Mouse (Mus musculus) G1E (cell line): ENCODE measurements around the gene Olfr1396.

ENCODE experiments used
- CTCF ChIP-seq: IDR thresholded peaks from 2 replicates; pipeline ENCODE4 v1.5.1; 2012; ENCODE audit warnings: low read depth, low read length, inconsistent platforms, mixed read lengths
- GATA1 ChIP-seq: IDR thresholded peaks from 2 replicates; pipeline ENCODE4 v1.6.1; 2012; ENCODE audit warnings: borderline replicate concordance, low read length, inconsistent platforms, mixed read lengths

DNA sequence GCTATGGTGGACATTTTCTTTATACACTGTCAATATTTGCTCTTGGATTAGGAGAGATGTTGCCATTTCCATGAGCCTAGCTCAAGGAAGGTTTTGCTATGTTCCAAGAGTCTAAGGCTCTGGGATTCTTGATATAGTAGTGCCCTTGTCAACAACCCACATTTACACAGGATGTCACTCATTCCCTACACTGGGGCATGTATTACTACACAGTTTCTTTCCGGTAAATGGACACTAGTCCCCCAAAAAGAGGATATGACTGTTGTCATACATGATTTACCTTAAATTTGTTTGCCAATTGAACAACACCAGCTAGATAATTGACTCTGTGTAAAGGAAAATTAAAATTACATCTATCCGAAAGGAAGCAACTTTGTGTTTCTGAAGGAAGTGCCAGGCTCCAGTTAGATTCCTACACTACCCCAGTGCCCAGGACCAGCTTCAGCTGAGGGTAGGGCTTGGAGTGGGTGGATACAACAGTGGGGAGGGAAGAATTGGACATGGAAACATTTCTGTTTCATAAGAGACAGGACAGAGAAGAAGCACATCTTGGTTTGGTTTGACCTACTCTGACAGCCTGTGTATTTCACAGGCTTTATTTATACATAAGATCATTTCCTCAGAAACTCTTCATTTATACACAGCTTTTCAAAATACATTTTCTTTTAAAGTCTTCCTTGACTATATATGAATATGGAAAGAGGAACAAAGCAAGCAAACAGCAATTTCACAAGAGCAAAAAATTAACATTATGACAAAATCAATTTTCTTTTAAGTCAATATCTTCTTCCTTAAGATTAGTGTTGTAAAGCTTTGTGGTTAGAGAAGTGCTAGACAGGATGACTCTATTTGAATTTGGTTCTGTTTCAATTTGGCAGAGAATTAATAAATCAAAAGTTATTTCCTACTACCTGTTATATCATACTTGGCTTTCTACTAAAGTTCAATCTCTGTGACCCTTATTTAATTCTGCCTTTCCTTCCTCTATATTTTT, 42.4 kb upstream of the Olfr1396 start:
- TF ChIP-seq CTCF (no peak), GATA1 (no peak)
